Mouse (Mus musculus) neural tube, embryonic 12.5 days (tissue): ENCODE results near the gene Edc4. TPM values are rescaled to one million over a fixed set of nuclear protein-coding genes. Genes with fewer than 3 reads are reported as not detected.

Experiments used
- ATAC-seq: fragments of 200-750 bp; cut with Nextera tagmentation; 2 replicates; pipeline ENCODE4 v1.8.0; 2017; ENCODE audit warnings: low read depth, mild to moderate bottlenecking, moderate TSS enrichment, moderate library complexity; ENCODE audit not compliant: low FRiP score
- H3K27ac ChIP-seq: fragments of 300-500 bp; sonication (generic); 2 replicates; pipeline ENCODE4 v1.5.1; 2016
- H3K27me3 ChIP-seq: fragments of 300-500 bp; sonication (generic); replicated peaks from 2 replicates; pipeline ENCODE4 v1.6.1; 2016; ENCODE audit warnings: mild to moderate bottlenecking
- H3K36me3 ChIP-seq: fragments of 300-500 bp; sonication (generic); 2 replicates; pipeline ENCODE4 v1.6.1; 2016; ENCODE audit warnings: mild to moderate bottlenecking
- H3K4me1 ChIP-seq: fragments of 300-500 bp; sonication (generic); 2 replicates; pipeline ENCODE4 v1.6.1; 2016
- H3K4me2 ChIP-seq: fragments of 300-500 bp; sonication (generic); replicated peaks from 2 replicates; pipeline ENCODE4 v1.6.1; 2016; ENCODE audit warnings: mild to moderate bottlenecking
- H3K4me3 ChIP-seq: fragments of 300-500 bp; sonication (generic); 2 replicates; pipeline ENCODE4 v1.5.1; 2016
- H3K9ac ChIP-seq: fragments of 300-500 bp; sonication (generic); 2 replicates; pipeline ENCODE4 v1.6.1; 2016; ENCODE audit warnings: mild to moderate bottlenecking
- H3K9me3 ChIP-seq: fragments of 300-500 bp; sonication (generic); 2 replicates; pipeline ENCODE4 v1.6.1; 2016; ENCODE audit warnings: mild to moderate bottlenecking
- WGBS: fragments of 180-500 bp; shearing (Covaris S2); methylation state at CpG from one replicate; pipeline ENCODE4 v1.1.7; 2016; 5-methylcytosine and 5-hydroxymethylcytosine counted together
- polyA plus RNA-seq: library from polyadenylated mRNA; unstranded; fragments of >200 nt; fragmentation: Nextera tagmentation; extraction: Ambion mirVana; gene quantifications from 2 replicates; pipeline ENCODE4 v1.2.1, GENCODE M21; 2016

The Edc4 gene
- polyA plus RNA-seq, 1 experiment from 2014 or later: 62.0 TPM

DNA sequence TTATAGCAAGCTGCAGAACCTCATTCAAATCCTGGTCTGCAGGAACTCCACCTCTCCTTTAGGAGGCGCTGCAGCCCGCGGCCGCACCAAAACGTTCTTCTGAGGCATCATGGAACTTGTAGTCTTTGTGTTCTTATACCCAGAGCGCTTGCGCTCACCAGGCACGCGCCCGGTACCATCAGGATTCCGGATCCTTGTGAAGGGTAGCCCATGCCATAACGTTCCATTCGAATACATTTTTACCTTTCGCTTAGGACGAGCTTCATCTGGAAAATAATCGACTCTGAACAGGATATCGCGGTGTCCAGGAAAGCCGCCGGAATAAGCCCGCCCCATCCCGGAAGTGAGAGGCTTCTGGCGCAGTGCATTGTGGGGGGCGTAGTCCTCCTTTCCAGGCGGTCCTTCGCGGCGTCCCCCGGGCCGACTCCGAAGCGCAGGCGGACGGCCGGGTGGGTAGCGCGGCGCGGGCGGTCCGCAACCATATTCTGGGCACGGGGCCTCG, 25.9 kb upstream of the Edc4 start, which contains the start of gene Thap11:
Gene Thap11 (plus strand): TSS at position 418 of the 502 bp plus-strand sequence.
- H3K9ac ChIP-seq: peak within 1 kb of the TSS; percentile 85
- H3K4me1 ChIP-seq: peaks cover 42% of the 10 kb centered on the region
- under 1% methylated on average over 43 of the region's 43 CpGs for WGBS
- H3K27me3 ChIP-seq: no peaks in the 10 kb centered on the region
- peaks cover 7% of the 10 kb centered on the region; the same call in 1 of the 2 replicates for H3K36me3 ChIP-seq
- peak within 1 kb of the TSS; percentile 95 for H3K4me2 ChIP-seq
- ATAC-seq: peak; percentile 95
- peak within 1 kb of the TSS; percentile 80 for H3K4me3 ChIP-seq
- peak within 1 kb of the TSS; percentile 78 for H3K27ac ChIP-seq
- H3K9me3 ChIP-seq: no peaks in the 10 kb centered on the region

DNA sequence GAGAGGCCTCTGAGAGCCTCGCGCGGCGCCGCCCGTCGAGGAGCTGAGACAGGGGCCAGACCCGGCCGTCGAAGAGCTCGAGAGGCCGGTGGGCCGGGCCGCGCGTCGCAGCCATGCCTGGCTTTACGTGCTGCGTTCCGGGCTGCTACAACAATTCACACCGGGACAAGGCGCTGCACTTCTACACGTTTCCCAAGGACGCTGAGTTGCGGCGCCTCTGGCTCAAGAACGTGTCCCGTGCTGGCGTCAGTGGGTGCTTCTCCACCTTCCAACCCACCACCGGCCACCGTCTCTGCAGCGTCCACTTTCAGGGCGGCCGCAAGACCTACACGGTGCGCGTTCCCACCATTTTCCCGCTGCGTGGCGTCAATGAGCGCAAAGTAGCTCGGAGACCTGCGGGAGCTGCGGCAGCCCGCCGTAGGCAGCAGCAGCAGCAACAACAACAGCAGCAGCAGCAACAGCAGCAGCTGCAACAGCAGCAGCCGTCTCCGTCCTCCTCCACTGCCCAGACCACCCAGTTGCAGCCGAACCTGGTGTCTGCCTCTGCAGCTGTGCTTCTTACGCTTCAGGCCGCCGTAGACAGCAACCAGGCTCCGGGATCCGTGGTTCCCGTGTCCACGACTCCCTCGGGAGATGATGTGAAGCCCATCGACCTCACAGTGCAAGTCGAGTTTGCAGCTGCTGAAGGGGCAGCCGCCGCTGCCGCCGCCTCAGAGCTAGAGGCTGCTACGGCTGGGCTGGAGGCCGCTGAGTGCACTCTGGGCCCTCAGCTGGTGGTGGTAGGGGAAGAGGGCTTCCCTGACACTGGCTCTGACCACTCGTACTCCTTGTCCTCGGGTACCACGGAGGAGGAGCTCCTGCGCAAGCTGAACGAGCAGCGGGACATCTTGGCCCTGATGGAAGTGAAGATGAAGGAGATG, 25.2 kb upstream of the Edc4 start:
- peak; percentile 11 for ATAC-seq
- H3K4me2 ChIP-seq: peak overlapping the region; percentile 95
- H3K36me3 ChIP-seq: peaks cover 7% of the 10 kb centered on the region; the same call in 1 of the 2 replicates
- H3K27me3 ChIP-seq: no peaks in the 10 kb centered on the region
- peaks cover 42% of the 10 kb centered on the region for H3K4me1 ChIP-seq
- H3K9ac ChIP-seq: peak overlapping the region; percentile 85
- WGBS: under 1% methylated on average over 71 of the region's 71 CpGs
- peak overlapping the region; percentile 78 for H3K27ac ChIP-seq
- H3K9me3 ChIP-seq: no peaks in the 10 kb centered on the region
- peak overlapping the region; percentile 80 for H3K4me3 ChIP-seq

DNA sequence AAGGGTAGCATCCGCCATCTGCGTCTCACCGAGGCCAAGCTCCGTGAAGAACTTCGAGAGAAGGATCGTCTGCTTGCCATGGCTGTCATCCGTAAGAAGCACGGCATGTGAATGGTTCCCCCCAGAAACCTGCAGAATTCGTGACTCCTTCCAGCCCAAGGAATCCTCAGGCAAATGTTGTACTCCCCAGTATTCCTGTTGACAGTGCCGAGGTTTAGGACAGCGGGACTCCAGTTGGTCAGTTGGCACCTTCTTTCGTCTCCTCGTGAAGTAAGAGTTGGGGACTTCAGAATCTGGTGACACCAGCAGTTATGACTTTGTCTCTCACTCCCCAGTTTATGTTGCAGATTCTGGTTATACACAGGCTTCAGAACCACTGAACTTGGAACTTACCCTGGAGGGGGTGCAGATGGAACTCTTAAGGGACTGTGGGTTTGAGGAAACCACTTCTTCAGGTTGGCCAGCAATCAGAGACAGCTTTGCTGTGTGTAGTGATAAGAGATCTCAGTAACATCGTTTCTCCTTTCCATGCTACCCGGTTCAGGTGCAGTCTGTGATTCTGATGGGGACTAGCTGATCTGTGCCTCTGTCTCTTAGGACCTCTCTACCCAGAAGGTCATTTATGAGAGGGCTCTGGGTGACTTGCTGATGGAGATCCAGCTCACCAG, 24.4 kb upstream of the Edc4 start:
- Histone ChIP-seq H3K9me3 (no peaks in the 10 kb centered on the region), H3K27ac (0 out of 2 replicates have a peak overlapping the region, but pooled peaks have one; percentile 78), H3K36me3 (peaks cover 7% of the 10 kb centered on the region; the same call in 1 of the 2 replicates), H3K4me1 (peaks cover 41% of the 10 kb centered on the region), H3K4me3 (peak overlapping the region; percentile 80), H3K27me3 (no peaks in the 10 kb centered on the region), H3K4me2 (peak overlapping the region; percentile 95), H3K9ac (peak overlapping the region; percentile 85)
- 28% methylated on average over 15 of the region's 15 CpGs for WGBS
- ATAC-seq: no peak

DNA sequence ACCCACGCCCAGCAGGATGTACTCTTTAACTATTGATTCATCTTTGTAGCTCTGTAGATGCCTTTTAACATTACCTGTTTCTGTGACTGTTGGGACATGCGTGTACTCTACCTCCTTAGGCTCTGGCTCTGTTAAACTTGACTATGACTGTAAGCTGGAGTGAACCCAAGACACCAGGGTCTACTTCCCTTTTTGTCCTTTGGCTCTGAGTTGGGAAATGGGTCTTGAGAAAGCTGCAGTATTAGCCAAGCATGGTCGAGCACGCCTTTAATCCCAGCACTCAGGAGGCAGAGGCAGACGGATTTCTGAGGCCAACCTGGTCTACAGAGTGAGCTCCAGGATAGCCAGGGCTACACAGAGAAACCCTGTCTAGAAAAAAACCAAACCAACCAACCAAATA, 22.2 kb upstream of the Edc4 start:
- Histone ChIP-seq H3K4me1 (peaks cover 56% of the 10 kb centered on the region), H3K4me3 (no peak overlapping the region), H3K27ac (no peak overlapping the region), H3K9me3 (no peaks in the 10 kb centered on the region), H3K9ac (no peak overlapping the region), H3K4me2 (no peak overlapping the region), H3K27me3 (no peaks in the 10 kb centered on the region), H3K36me3 (peaks cover 7% of the 10 kb centered on the region; the same call in 1 of the 2 replicates)
- WGBS: 91% methylated on average over 5 of the region's 5 CpGs
- ATAC-seq: no peak

DNA sequence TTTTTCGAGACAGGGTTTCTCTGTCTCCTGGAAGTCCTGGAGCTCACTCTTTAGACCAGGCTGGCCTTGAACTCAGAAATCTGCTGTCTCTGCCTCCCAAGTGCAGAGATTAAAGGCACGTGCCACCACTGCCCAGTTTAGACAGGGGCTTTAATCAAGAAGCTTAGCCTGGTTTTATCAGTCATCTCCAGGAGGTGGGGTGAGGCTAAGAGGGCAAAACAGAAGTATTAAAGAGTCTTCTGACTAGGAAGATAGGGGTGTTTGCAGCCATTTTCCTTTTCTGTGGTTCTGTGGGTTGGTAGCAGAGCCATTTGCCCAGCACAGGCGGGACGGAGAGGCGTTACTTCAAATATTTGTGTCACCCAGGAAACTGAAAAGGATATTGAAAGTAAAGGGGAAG, 21.4 kb upstream of the Edc4 start:
- peak overlapping the region; percentile 87 for H3K4me2 ChIP-seq
- peaks cover 63% of the 10 kb centered on the region for H3K4me1 ChIP-seq
- 78% methylated on average over 5 of the region's 5 CpGs for WGBS
- no peak overlapping the region for H3K27ac ChIP-seq
- no peaks in the 10 kb centered on the region for H3K9me3 ChIP-seq
- no peaks in the 10 kb centered on the region for H3K27me3 ChIP-seq
- no peak overlapping the region for H3K9ac ChIP-seq
- H3K36me3 ChIP-seq: peaks cover 7% of the 10 kb centered on the region; the same call in 1 of the 2 replicates
- no peak for ATAC-seq
- no peak overlapping the region for H3K4me3 ChIP-seq

DNA sequence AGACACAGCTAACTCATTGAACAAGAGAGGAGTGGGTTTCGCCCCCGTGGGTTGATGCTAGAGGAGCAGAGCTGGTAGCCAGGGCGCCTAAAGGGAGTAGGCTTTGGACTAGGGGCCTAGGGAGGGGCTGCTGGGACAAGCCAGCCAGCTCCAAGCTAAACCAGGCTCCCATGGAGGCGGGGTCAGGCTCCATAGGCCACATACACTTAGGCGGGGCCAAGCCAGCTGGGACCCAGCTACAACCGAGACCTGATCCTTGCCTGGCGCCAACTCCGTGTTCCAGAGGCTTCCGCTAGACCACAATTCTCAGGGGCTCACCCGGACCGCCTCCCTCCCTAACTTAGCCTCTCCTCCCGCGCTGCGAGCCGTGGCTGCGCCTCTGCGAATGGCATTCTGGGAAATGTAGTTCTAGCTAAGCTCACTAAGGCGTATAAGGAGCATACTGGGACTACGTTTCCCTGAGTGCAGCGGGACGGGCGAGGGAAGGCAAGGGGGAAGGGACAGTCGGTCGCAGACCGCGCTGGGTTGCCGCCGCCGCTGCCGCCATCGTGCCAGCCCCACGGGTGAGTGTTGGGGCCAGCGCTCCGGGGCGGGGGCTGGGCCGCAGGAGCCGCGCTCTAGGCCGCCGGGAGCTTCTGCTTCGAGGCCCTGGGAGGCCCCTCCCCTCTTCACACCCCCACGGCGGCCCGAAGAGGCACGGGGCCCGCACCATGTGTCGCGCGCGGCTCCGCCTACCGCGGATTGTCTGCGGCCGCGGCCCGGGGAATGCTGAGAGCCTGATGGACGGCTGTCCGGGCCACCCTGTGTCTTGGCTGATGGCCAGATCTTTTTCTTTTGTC, 20.3 kb upstream of the Edc4 start, which contains the start of gene Nutf2:
Gene Nutf2 (plus strand): TSS at position 438 of the 839 bp plus-strand sequence.
- peak within 1 kb of the TSS; percentile 97 for H3K4me3 ChIP-seq
- peaks cover 64% of the 10 kb centered on the region for H3K4me1 ChIP-seq
- no peaks in the 10 kb centered on the region for H3K9me3 ChIP-seq
- ATAC-seq: peak; percentile 97
- peak within 1 kb of the TSS; percentile 98 for H3K9ac ChIP-seq
- H3K27me3 ChIP-seq: no peaks in the 10 kb centered on the region
- H3K36me3 ChIP-seq: peaks cover 7% of the 10 kb centered on the region
- H3K27ac ChIP-seq: peak within 1 kb of the TSS; percentile 72
- peak within 1 kb of the TSS; percentile 87 for H3K4me2 ChIP-seq
- WGBS: under 1% methylated on average over 58 of the region's 59 CpGs

DNA sequence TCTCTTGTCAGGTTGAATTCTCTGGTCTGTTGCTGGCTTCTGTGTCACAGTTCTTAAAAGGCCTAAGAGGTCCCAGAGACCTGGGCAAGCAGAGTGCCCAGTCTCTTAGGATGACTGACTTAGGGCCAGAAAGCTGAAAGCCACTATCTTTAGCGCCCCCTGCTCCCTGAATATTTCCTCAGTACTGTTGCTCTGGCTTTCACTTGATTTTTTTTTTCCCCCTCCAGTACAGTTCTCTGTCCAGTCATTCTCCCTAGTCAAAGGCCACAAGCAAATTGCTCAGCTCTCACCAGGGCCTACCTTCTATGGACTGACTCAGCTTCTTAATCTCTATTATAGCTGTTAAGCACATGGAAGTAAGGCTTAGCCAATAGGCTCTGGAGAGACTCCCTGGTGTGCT, 18.7 kb upstream of the Edc4 start:
- 14% methylated on average over 1 of the region's 1 CpGs for WGBS
- Histone ChIP-seq H3K4me1 (peaks cover 50% of the 10 kb centered on the region), H3K36me3 (peaks cover 16% of the 10 kb centered on the region), H3K27me3 (no peaks in the 10 kb centered on the region), H3K27ac (no peak overlapping the region), H3K9me3 (no peaks in the 10 kb centered on the region), H3K4me3 (peak overlapping the region; percentile 97), H3K9ac (peak overlapping the region; percentile 98), H3K4me2 (peak overlapping the region; percentile 87)
- ATAC-seq: no peak

DNA sequence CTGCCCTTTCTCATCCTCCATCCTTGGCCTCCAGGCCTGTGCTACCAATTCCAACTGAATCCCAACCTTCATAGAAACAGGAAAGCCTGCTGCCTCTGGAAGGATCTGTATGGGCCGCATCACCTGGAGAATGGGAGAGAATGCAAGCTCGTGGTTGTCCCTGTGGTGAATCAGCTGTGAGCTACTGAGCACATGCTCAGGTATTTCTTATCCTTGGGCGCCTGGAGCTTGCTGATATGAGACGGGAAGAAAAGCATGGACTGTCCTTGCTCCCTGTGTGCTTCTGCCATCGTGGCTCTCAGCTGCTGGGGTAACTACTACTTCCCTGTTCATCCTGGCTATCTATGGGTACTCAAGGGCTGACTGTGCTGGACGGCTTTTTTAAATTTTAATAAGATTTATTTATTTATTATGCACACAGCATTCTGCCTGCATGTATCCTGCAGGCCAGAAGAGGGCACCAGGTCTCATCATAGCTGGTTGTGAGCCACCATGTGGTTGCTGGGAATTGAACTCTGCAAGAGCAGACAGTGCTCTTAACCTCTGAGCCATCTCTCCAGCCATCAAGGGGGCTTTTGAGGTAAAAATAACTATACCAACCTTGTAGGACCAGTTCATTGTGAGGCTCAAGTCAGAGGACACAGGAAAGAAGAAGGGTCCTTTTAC, 14.2 kb upstream of the Edc4 start:
- Histone ChIP-seq H3K4me1 (peaks cover 22% of the 10 kb centered on the region), H3K27ac (no peak overlapping the region), H3K9ac (no peak overlapping the region), H3K36me3 (peaks cover 47% of the 10 kb centered on the region), H3K9me3 (no peaks in the 10 kb centered on the region), H3K4me3 (no peak overlapping the region), H3K4me2 (no peak overlapping the region), H3K27me3 (no peaks in the 10 kb centered on the region)
- WGBS: 85% methylated on average over 6 of the region's 6 CpGs
- ATAC-seq: no peak

DNA sequence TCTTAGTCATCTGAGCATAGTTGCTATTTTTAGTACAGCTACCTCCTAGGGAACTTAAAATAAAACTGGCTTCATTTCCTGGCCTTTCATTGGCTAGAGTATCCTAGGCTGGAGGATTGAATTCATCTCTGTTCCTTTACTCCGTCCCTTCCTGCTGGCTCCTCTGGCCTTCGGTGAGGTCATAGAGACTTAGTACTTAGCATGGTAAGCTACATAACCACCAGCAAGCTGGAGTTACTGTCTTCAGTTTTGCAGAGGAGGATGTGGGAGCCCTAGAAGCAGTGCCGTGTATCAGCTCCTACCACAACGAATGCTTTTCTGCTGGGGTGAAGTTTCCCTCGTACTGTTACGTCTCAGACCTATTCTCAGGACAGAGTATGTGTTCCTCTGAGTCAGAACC, 6.4 kb upstream of the Edc4 start:
- no peak overlapping the region for H3K4me2 ChIP-seq
- no peaks in the 10 kb centered on the region for H3K27me3 ChIP-seq
- no peaks in the 10 kb centered on the region for H3K9me3 ChIP-seq
- H3K36me3 ChIP-seq: peaks cover 67% of the 10 kb centered on the region
- H3K27ac ChIP-seq: no peak overlapping the region
- WGBS: 91% methylated on average over 6 of the region's 6 CpGs
- H3K9ac ChIP-seq: no peak overlapping the region
- no peaks in the 10 kb centered on the region for H3K4me1 ChIP-seq
- no peak overlapping the region for H3K4me3 ChIP-seq
- no peak for ATAC-seq

DNA sequence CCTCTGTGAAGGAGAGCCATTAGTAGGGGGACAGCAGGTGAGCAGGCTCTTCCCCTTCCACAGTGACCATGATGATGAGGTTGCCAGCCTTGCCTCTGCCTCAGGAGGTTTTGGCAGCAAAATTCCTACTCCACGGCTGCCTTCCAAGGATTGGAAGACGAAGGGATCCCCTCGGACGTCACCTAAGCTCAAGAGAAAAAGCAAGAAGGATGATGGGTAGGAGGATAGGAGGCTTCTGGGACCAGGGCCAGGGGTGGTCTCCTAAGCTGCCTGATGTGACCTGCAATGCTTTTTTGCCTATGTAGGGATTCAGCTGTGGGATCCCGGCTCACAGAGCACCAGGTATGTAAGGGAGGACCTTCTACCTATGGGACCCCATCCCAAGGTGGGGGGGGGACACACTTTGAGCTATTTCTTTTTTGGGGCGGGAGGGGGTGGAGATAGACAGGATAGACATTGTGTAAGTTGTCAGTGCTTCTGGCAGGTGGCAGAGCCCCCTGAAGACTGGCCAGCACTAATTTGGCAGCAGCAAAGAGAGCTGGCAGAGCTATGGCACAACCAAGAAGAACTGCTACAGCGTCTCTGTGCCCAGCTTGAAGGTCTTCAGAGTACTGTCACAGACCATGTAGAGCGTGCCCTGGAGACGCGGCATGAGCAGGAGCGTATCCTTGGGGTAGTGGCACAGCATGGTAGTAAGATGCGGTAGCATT, 9.2 kb downstream of the Edc4 start:
- Histone ChIP-seq H3K27me3 (no peaks in the 10 kb centered on the region), H3K27ac (no peak overlapping the region), H3K4me3 (no peak overlapping the region), H3K9ac (no peak overlapping the region), H3K4me2 (no peak overlapping the region), H3K9me3 (no peaks in the 10 kb centered on the region), H3K36me3 (peaks cover 87% of the 10 kb centered on the region), H3K4me1 (peaks cover 7% of the 10 kb centered on the region)
- no peak for ATAC-seq
- 94% methylated on average over 12 of the region's 12 CpGs for WGBS

DNA sequence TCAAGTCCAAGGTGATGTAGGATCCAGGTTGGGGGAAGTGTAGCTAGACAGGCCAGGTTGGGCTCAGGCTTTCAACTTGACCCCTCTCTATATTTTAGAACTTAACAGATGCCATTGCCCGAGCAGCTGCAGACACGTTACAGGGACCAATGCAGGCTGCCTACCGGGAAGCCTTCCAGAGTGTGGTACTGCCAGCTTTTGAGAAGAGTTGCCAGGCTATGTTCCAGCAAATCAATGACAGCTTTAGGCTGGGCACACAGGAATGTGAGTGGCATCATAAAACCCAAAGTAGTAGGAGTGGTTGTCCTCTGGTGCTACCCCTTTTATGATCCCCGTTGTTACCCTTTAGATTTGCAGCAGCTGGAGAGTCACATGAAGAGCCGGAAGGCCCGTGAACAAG, 10.2 kb downstream of the Edc4 start:
- no peak for ATAC-seq
- Histone ChIP-seq H3K27ac (no peak overlapping the region), H3K9ac (no peak overlapping the region), H3K9me3 (no peaks in the 10 kb centered on the region), H3K4me1 (peaks cover 7% of the 10 kb centered on the region), H3K4me3 (no peak overlapping the region), H3K27me3 (no peaks in the 10 kb centered on the region), H3K36me3 (peaks cover 80% of the 10 kb centered on the region), H3K4me2 (no peak overlapping the region)
- 75% methylated on average over 6 of the region's 6 CpGs for WGBS
